Mouse (Mus musculus): ENCODE data around the gene Gm13289. TPM values are rescaled to one million over a fixed set of nuclear protein-coding genes. Genes with fewer than 3 reads are reported as not detected.

Gene Gm13289
- polyA plus RNA-seq, 1 experiment from 2014 or later, result not detected

Other genes with a start within 250 kb of the Gm13289 start
- not detected in 2 replicates for gene Ifna15, start 218.7 kb upstream of the Gm13289 start, polyA plus RNA-seq (2015; fragmentation: Nextera tagmentation; extraction: Ambion mirVana)
- gene Ifna14, start 205.1 kb upstream of the Gm13289 start, polyA plus RNA-seq (2015; fragmentation: Nextera tagmentation; extraction: Ambion mirVana), result not detected in 2 replicates
- gene Ifna9, start 184.5 kb upstream of the Gm13289 start, polyA plus RNA-seq (2015; fragmentation: Nextera tagmentation; extraction: Ambion mirVana), result not detected in 2 replicates
- not detected in 2 replicates for gene Ifna12, start 173.5 kb upstream of the Gm13289 start, polyA plus RNA-seq (2015; fragmentation: Nextera tagmentation; extraction: Ambion mirVana)
- gene C87499, start 142.5 kb upstream of the Gm13289 start, polyA plus RNA-seq (2015; fragmentation: Nextera tagmentation; extraction: Ambion mirVana), result not detected in 2 replicates
- not detected in 2 replicates for gene Ifna13, start 132.5 kb upstream of the Gm13289 start, polyA plus RNA-seq (2015; fragmentation: Nextera tagmentation; extraction: Ambion mirVana)
- gene Ifna16, start 100.0 kb upstream of the Gm13289 start, polyA plus RNA-seq (2015; fragmentation: Nextera tagmentation; extraction: Ambion mirVana), result not detected in 2 replicates
- not detected in 2 replicates for gene Ifna2, start 93.0 kb upstream of the Gm13289 start, polyA plus RNA-seq (2015; fragmentation: Nextera tagmentation; extraction: Ambion mirVana)
- not detected in 2 replicates for gene Ifnab, start 85.6 kb upstream of the Gm13289 start, polyA plus RNA-seq (2015; fragmentation: Nextera tagmentation; extraction: Ambion mirVana)
- gene Gm26566, start 55.1 kb upstream of the Gm13289 start, polyA plus RNA-seq (2015; fragmentation: Nextera tagmentation; extraction: Ambion mirVana), result 1.1 and 1.7 TPM in 2 replicates
- 93.3 and 96.3 TPM in 2 replicates for gene Klhl9, start 54.5 kb upstream of the Gm13289 start, polyA plus RNA-seq (2015; fragmentation: Nextera tagmentation; extraction: Ambion mirVana)
- gene Gm13271, start 22.1 kb upstream of the Gm13289 start, polyA plus RNA-seq (2015; fragmentation: Nextera tagmentation; extraction: Ambion mirVana), result not detected in 2 replicates
- gene Gm13283, start 16.8 kb upstream of the Gm13289 start, polyA plus RNA-seq (2015; fragmentation: Nextera tagmentation; extraction: Ambion mirVana), result 0.21 and 0.68 TPM in 2 replicates
- 0.22 and 0.74 TPM in 2 replicates for gene Gm13290, start 3.1 kb upstream of the Gm13289 start, polyA plus RNA-seq (2015; fragmentation: Nextera tagmentation; extraction: Ambion mirVana)
- gene Gm13272, start 2.9 kb downstream of the Gm13289 start, polyA plus RNA-seq (2015; fragmentation: Nextera tagmentation; extraction: Ambion mirVana), result 0.39 TPM in 1 of 2 replicates, not detected in the other
- 0.66 TPM in 1 of 2 replicates, not detected in the other for gene Ifnz, start 5.2 kb downstream of the Gm13289 start, polyA plus RNA-seq (2015; fragmentation: Nextera tagmentation; extraction: Ambion mirVana)
- not detected in 2 replicates for gene Gm13276, start 8.8 kb downstream of the Gm13289 start, polyA plus RNA-seq (2015; fragmentation: Nextera tagmentation; extraction: Ambion mirVana)
- not detected in 2 replicates for gene Gm13277, start 11.7 kb downstream of the Gm13289 start, polyA plus RNA-seq (2015; fragmentation: Nextera tagmentation; extraction: Ambion mirVana)
- gene Gm13278, start 14.6 kb downstream of the Gm13289 start, polyA plus RNA-seq (2015; fragmentation: Nextera tagmentation; extraction: Ambion mirVana), result not detected in 2 replicates
- not detected in 2 replicates for gene Gm13275, start 17.6 kb downstream of the Gm13289 start, polyA plus RNA-seq (2015; fragmentation: Nextera tagmentation; extraction: Ambion mirVana)
- gene Gm13279, start 20.5 kb downstream of the Gm13289 start, polyA plus RNA-seq (2015; fragmentation: Nextera tagmentation; extraction: Ambion mirVana), result not detected in 2 replicates
- 1.5 and 1.7 TPM in 2 replicates for gene Gm13285, start 22.7 kb downstream of the Gm13289 start, polyA plus RNA-seq (2015; fragmentation: Nextera tagmentation; extraction: Ambion mirVana)
- not detected in 2 replicates for gene Gm13287, start 26.3 kb downstream of the Gm13289 start, polyA plus RNA-seq (2015; fragmentation: Nextera tagmentation; extraction: Ambion mirVana)
- gene Gm13288, start 28.6 kb downstream of the Gm13289 start, polyA plus RNA-seq (2015; fragmentation: Nextera tagmentation; extraction: Ambion mirVana), result 0.11 TPM in 1 of 2 replicates, not detected in the other
- gene Ifna7, start 39.3 kb downstream of the Gm13289 start, polyA plus RNA-seq (2015; fragmentation: Nextera tagmentation; extraction: Ambion mirVana), result not detected in 2 replicates
- gene Ifna11, start 43.0 kb downstream of the Gm13289 start, polyA plus RNA-seq (2015; fragmentation: Nextera tagmentation; extraction: Ambion mirVana), result not detected in 2 replicates
- not detected in 2 replicates for gene Ifna6, start 50.5 kb downstream of the Gm13289 start, polyA plus RNA-seq (2015; fragmentation: Nextera tagmentation; extraction: Ambion mirVana)
- not detected in 2 replicates for gene Ifna5, start 58.6 kb downstream of the Gm13289 start, polyA plus RNA-seq (2015; fragmentation: Nextera tagmentation; extraction: Ambion mirVana)
- gene Ifna4, start 64.9 kb downstream of the Gm13289 start, polyA plus RNA-seq (2015; fragmentation: Nextera tagmentation; extraction: Ambion mirVana), result not detected in 2 replicates
- not detected in 2 replicates for gene Ifna1, start 73.2 kb downstream of the Gm13289 start, polyA plus RNA-seq (2015; fragmentation: Nextera tagmentation; extraction: Ambion mirVana)
- gene Ifne, start 103.3 kb downstream of the Gm13289 start, polyA plus RNA-seq (2015; fragmentation: Nextera tagmentation; extraction: Ambion mirVana), result not detected in 2 replicates